Mouse (Mus musculus) ES-Bruce4 (cell line): ENCODE data around the gene S100a8.

Source experiments
- CTCF ChIP-seq: IDR thresholded peaks from one replicate; pipeline ENCODE4 v1.8.1; 2011; ENCODE audit warnings: low read depth, low read length
- EP300 ChIP-seq: IDR thresholded peaks from 2 replicates; pipeline ENCODE4 v1.6.1; 2011; ENCODE audit warnings: low read depth, low read length; ENCODE audit not compliant: insufficient read depth
- POLR2A ChIP-seq: IDR thresholded peaks from one replicate; pipeline ENCODE4 v1.8.1; 2011; ENCODE audit warnings: low read length; ENCODE audit not compliant: insufficient read depth

DNA sequence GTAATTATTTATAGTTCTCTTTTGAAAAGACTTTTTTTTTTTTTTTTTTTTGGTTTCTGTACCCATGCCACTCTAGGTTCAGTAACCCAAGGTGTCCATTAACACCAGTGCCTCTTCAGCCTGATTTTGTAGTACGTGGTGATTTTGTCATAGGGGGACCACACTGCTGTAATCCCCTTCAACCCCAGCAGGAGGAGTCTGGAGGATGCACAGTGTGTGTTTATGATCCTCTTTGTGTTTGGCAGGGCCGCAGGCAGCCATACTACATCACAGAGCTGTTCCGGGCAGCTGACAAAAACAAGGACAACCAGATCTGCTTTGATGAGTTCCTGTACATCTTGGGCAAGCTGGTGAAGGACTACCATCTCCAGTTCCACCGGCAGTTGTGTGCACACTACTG, 11.4 kb upstream of the S100a8 start:
- TF ChIP-seq EP300, result no peak
- no peak for TF ChIP-seq CTCF
- no peak for TF ChIP-seq POLR2A
